Mouse (Mus musculus): ENCODE data around the gene Dhh. TPM values are rescaled to one million over a fixed set of nuclear protein-coding genes. Genes with fewer than 3 reads are reported as not detected.

Dhh gene
- total and polyA plus RNA-seq, 3 experiments: not detected

DNA sequence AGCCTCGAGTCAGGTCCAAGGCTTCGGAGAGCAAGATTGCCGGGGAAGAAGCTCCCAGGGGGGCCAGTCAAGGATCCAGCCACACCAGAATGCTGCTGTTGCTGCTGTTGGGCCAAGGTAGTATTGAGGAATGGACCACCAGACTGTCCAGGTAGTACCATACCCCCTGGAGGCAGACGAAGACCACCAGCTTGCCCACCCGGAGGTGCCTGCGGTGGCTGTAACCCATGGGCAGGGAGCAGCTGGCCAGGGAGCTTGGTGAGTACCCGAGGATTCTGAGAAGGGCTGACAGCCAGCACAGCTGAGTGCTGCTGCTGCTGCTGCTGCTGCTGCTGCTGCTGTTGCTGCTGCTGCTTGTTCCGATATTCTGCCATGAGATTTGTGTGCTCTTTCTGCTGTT lies 52.2 kb downstream of the Dhh start:
- Histone ChIP-seq H3K27me3 (replicated peaks) (no peaks in the 10 kb centered on the region), H3K4me3 (replicated peaks in 1 of 3; ENCODE audit: low read depth in 2 of 3, low read length in 2 of 3, poor library complexity in 1 of 3) (no peak overlapping the region), H3K4me1 (ENCODE audit: control insufficient read depth in 1 of 2, insufficient read depth in 2 of 2) (no peaks in the 10 kb centered on the region), H3K9ac (ENCODE audit: insufficient read depth, low read depth) (no peak overlapping the region), H3K27ac (ENCODE audit: insufficient read depth, low read depth) (no peak overlapping the region), H3K36me3 (replicated peaks in 1 of 2; ENCODE audit: control insufficient read depth in 1 of 2, insufficient read depth in 1 of 2, low read length in 1 of 2) (peaks cover 96 to 100% of the 10 kb centered on the region in 2 experiments), H3K9me3 (replicated peaks; ENCODE audit: low read length) (no peaks in the 10 kb centered on the region), H3K79me2 (replicated peaks; ENCODE audit: control insufficient read depth, extremely low read depth, insufficient read depth, poor library complexity, severe bottlenecking) (peaks cover 8% of the 10 kb centered on the region; the same call in 1 of the 2 replicates), H3K4me2 (ENCODE audit: insufficient read depth, low read depth, poor library complexity, severe bottlenecking) (no peak overlapping the region)
- TF ChIP-seq MEF2A (IDR thresholded peaks at IDR 0.05; ENCODE audit: borderline replicate concordance, low read depth, low read length) (no peak), UBTF (IDR thresholded peaks at IDR 0.05; ENCODE audit: low read depth, low read length) (no peak), ETS1 (conservative IDR thresholded peaks at IDR 0.05; ENCODE audit: low read depth, low read length) (no peak), SIN3A (IDR thresholded peaks at IDR 0.05; ENCODE audit: low read length) (no peak), E2F4 (IDR thresholded peaks at IDR 0.05; ENCODE audit: insufficient replicate concordance, low read depth, low read length) (no peak), MYC (IDR thresholded peaks at IDR 0.05; ENCODE audit: low read depth, low read length) (no peak), CHD1 (IDR thresholded peaks at IDR 0.05; ENCODE audit: low read depth, low read length) (no peak), NRF1 (IDR thresholded peaks at IDR 0.05; ENCODE audit: low read depth, low read length) (no peak), MAFK (IDR thresholded peaks at IDR 0.05; ENCODE audit: insufficient replicate concordance, low read length) (no peak), TCF12 (IDR thresholded peaks at IDR 0.05; ENCODE audit: low read depth, low read length) (no peak), HCFC1 (IDR thresholded peaks at IDR 0.05; ENCODE audit: low read depth, low read length) (no peak), ZKSCAN1 (IDR thresholded peaks at IDR 0.05; ENCODE audit: borderline replicate concordance, low read depth, low read length) (no peak), POLR2AphosphoS2 (IDR thresholded peaks at IDR 0.05; ENCODE audit: low read depth, low read length) (no peak), ZMIZ1 (IDR thresholded peaks at IDR 0.05; ENCODE audit: low read depth, low read length) (no peak), CTCF (conservative IDR thresholded peaks at IDR 0.05 in 1 of 2, IDR thresholded peaks at IDR 0.05 in 1 of 2; ENCODE audit: low read depth in 2 of 2, low read length in 2 of 2) (no peak), JUND (conservative IDR thresholded peaks at IDR 0.05; ENCODE audit: low read depth, low read length) (no peak), SMC3 (IDR thresholded peaks at IDR 0.05; ENCODE audit: low read depth, low read length) (no peak), PAX5 (IDR thresholded peaks at IDR 0.05; ENCODE audit: low read length) (no peak)
- in situ Hi-C loops (cut with MboI; ENCODE audit: low pct_ligation_motif_present, low pct_unique_long_range_greater_than_20kb, low sequenced_read_pairs): no loop called here
- dilution Hi-C loops (cut with MboI; ENCODE audit: extremely low pct_ligation_motif_present, extremely low pct_unique_long_range_greater_than_20kb, low sequenced_read_pairs): no loop called here
- DNase-seq (ENCODE audit: extremely low read depth): no peak

DNA sequence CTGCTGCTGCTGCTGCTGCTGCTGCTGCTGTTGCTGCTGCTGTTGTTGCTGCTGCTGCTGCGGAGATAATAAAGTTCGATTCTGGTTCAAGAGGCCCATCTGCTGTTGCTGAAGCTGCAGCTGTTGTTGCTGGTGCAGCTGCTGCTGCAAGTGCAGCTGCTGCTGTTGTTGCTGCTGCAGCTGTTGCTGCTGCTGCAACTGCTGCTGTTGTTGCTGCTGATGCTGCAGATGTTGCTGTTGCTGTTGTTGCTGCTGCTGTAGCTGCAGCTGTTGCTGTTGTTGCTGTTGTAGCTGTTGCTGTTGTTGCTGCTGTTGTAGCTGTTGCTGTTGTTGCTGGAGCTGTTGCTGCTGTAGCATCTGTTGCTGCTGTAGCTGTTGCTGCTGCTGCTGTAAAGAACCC lies 53.2 kb downstream of the Dhh start:
- TF ChIP-seq E2F4 (IDR thresholded peaks at IDR 0.05; ENCODE audit: insufficient replicate concordance, low read depth, low read length): no peak
- TF ChIP-seq CHD2 (IDR thresholded peaks at IDR 0.05; ENCODE audit: low read length): no peak
- no peak for TF ChIP-seq BHLHE40 (IDR thresholded peaks at IDR 0.05; ENCODE audit: low read depth, low read length)
- no peak for TF ChIP-seq USF2 (conservative IDR thresholded peaks at IDR 0.05; ENCODE audit: low read depth, low read length)
- TF ChIP-seq RCOR1 (conservative IDR thresholded peaks at IDR 0.05; ENCODE audit: low read depth, low read length): no peak
- TF ChIP-seq UBTF (IDR thresholded peaks at IDR 0.05; ENCODE audit: low read depth, low read length): no peak
- Histone ChIP-seq H3K27ac (ENCODE audit: insufficient read depth, low read depth) (no peak overlapping the region), H3K4me3 (replicated peaks in 1 of 3; ENCODE audit: low read depth in 2 of 3, low read length in 2 of 3, poor library complexity in 1 of 3) (no peak overlapping the region), H3K9ac (ENCODE audit: insufficient read depth, low read depth) (no peak overlapping the region), H3K36me3 (replicated peaks in 1 of 2; ENCODE audit: control insufficient read depth in 1 of 2, insufficient read depth in 1 of 2, low read length in 1 of 2) (peaks cover 96 to 100% of the 10 kb centered on the region in 2 experiments), H3K79me2 (replicated peaks; ENCODE audit: control insufficient read depth, extremely low read depth, insufficient read depth, poor library complexity, severe bottlenecking) (peaks cover 8% of the 10 kb centered on the region; the same call in 1 of the 2 replicates), H3K27me3 (replicated peaks) (no peaks in the 10 kb centered on the region), H3K4me2 (ENCODE audit: insufficient read depth, low read depth, poor library complexity, severe bottlenecking) (no peak overlapping the region), H3K9me3 (replicated peaks; ENCODE audit: low read length) (no peaks in the 10 kb centered on the region), H3K4me1 (ENCODE audit: control insufficient read depth in 1 of 2, insufficient read depth in 2 of 2) (no peaks in the 10 kb centered on the region)
- in situ Hi-C loops (cut with MboI; ENCODE audit: low pct_ligation_motif_present, low pct_unique_long_range_greater_than_20kb, low sequenced_read_pairs) (no loop called here), dilution Hi-C loops (cut with MboI; ENCODE audit: extremely low pct_ligation_motif_present, extremely low pct_unique_long_range_greater_than_20kb, low sequenced_read_pairs) (no loop called here)
- no peak for DNase-seq (ENCODE audit: extremely low read depth)

All from CH12.LX (cell line).